Mouse (Mus musculus) WW6 (cell line): Measurements from ENCODE around the gene Sccpdh.
"Not testable (repeated sequence)": the region's sequence is repeated elsewhere in the genome, so short reads cannot be mapped to it uniquely, and the experiment has no call there.

Experiments used
- DNase-seq: peaks from one replicate; pipeline ENCODE4 v3.0.0-alpha.2; 2013; ENCODE audit warnings: low read depth, low spot score

Sccpdh gene

DNA sequence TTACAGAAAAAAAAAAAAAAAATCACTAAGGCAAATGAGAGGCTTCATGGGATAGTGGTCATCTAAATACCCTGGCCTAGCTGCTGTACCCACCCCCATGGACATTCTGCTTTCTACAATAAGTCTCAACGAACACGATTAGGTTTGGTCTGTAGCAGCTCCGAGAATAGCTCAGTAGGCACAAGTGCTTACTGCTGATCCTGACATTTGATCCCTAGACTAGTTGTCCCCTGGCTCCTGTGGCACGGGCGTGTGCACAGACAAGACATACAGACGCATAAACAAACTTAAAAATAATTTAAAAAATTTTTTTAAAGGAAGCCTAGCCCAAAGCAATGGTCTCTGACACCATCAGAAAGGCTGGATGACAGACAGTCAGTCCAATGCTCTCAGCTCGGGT lies 560 bp upstream of the Sccpdh start:
- no peak for DNase-seq

DNA sequence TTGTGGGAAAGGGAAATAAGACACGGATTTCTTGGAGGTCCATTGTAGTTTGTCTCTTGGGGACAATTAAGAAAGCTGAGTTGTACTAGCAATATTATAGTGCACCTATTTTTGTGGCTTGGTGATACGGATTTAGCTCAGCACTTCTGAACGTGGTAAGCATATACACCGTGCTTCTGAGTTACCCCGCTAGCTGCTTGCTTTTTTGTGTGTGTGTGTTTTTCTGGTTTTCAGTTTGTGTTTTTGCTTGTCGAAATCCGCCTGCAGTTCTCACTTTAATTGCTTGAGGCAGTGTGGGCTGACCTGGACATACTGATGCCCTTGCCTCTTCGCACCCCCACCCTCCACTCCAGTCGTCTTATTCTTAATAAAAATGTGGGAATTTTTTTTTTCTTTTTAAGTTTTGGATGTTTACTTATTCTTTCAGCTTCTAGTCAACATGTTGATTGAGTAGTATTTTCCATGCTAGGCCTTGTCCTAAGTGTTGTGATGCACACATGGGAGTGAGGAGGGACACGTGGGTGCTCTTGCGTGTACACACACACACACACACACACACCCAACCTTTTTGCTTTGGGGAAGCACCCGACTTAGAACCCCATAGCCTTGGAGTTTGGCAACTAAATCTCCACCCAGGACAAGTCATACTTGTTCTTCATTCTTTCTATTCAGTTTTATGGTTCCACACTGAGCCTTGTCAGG lies 977 bp downstream of the Sccpdh start:
- no peak for DNase-seq

- DNase-seq = no peak
Observed at GRCm38 (mm10) chr1:179674355-179674754, 6.3 kb downstream of the Sccpdh start.

GRCm38 (mm10) chr1:179677031-179677430 lies 9.0 kb downstream of the Sccpdh start:
- DNase-seq = no peak

- DNase-seq = no peak
Observed at GRCm38 (mm10) chr1:179679326-179679725, 11.3 kb downstream of the Sccpdh start.

DNA sequence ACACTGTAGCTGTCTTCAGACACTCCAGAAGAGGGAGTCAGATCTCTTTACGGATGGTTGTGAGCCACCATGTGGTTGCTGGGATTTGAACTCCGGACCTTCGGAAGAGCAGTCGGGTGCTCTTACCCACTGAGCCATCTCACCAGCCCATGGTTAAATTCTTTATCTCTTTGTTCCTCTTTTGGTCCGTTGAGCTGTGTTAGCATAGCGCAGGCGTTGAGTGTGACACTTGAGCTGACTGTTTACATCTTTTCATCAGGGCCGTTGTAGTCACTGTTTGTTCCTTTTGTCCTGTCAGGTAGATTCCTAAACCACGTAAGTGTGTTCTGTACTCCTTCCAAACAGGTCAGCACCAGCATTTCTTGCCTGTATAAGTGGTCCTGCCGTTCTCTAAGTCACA lies 14.7 kb downstream of the Sccpdh start:
- DNase-seq = not testable (repeated sequence)

DNA sequence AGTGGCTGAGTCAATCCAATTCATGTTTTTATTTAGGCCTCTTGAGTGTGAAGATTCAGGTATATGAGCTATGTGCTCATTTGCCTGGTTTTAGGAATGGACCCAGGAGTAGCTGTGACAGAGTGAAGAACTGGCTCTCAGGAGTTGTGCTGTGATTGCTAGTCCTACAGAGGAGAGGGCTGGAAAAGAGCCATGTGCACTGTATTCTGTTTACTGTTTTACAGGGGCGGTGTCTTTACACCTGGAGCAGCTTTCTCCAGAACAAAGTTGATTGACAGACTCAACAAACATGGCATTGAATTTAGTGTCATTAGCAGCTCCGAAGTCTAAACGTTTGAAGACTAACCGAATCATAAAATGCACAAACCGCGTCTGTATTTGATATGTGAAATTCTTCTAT lies 18.3 kb downstream of the Sccpdh start:
- no peak for DNase-seq

- DNase-seq = no peak
Observed at GRCm38 (mm10) chr1:179686781-179687180, 18.8 kb downstream of the Sccpdh start.

- no peak for DNase-seq
Observed at GRCm38 (mm10) chr1:179687305-179687704, 19.3 kb downstream of the Sccpdh start.

- no peak for DNase-seq
Observed at GRCm38 (mm10) chr1:179687966-179688365, 20.0 kb downstream of the Sccpdh start.

GRCm38 (mm10) chr1:179688415-179688814 lies 20.4 kb downstream of the Sccpdh start:
- no peak for DNase-seq

DNA sequence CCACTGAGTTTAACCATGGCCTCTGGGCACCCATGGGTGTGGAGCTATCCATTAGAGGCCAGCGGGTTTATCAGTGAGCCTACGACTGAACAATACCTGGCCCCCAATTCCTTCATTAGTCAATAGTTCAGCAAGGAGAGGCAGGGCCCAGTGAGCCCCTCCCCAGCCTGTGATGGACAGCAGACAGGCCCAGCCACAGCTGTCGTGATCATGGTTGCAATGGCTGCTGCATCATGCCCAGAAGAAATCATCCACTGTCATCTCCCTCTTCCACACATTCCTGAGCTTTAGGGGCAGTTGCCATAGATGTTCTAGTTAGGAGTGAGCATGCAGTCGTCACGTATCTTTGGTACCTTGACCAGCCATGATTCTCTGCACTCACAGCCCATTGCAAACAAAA lies 20.9 kb downstream of the Sccpdh start:
- DNase-seq = no peak

DNA sequence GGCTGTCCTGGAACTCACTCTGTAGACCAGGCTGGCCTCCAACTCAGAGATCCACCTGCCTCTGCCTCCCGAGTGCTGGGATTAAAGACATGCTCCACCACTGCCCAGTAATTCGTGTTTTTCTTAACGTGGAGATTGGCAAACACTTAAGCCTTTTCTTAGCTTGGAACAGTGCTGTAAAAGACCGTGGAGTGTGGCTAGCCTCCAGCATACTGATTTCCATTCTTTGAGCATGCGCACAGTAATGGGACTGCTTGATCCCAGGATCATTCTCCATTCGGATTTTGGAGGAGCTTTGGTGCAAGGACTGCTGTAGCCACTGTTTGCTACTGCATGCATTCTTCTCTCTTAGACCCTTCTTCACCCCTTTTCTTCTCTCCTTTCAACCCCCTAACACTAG lies 21.5 kb downstream of the Sccpdh start:
- DNase-seq = no peak

- DNase-seq = no peak
Observed at GRCm38 (mm10) chr1:179704150-179704549, 36.1 kb downstream of the Sccpdh start.

- DNase-seq = no peak
Observed at GRCm38 (mm10) chr1:179705154-179705553, 37.1 kb downstream of the Sccpdh start.

DNA sequence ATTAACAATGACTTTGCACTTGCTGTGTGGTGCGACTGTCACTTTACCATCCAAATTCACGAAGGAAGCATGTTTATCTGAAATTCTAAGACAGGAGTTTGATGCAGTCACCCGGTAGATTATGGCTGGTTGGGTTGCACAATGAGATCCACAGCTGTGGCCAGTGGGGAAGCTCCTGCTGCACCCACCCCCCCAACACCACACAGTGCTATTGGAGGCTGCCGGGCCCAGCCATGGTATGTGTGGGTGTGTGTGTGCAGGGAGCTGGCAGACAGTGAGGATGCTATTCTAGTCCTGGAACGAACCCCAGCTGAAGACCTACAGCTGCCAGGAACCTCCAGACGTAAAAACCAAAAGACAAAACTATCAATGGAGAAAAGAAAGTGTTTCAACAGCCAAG lies 41.4 kb downstream of the Sccpdh start:
- no peak for DNase-seq

GRCm38 (mm10) chr1:179710739-179711138 lies 42.7 kb downstream of the Sccpdh start:
- DNase-seq = no peak

DNA sequence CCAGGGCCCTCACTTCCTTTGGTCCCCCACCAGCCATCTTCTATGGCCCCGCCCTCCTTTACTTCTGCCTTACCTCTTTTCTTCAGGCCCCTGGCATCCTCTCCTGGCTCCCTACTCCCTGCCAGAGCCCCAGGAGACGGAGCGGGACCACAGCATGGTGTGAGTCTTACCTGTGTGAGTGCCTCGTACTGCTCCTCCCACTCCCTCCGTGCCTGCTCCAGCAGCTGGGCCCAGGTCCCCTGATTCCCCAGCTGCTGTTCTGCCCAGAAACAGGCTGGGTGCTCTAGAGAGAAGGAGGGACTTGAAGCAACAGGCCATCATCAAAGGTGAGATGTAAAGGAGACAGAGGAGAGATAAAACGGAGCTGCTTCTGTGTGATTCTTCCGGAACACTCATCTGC lies 44.6 kb downstream of the Sccpdh start:
- no peak for DNase-seq

DNA sequence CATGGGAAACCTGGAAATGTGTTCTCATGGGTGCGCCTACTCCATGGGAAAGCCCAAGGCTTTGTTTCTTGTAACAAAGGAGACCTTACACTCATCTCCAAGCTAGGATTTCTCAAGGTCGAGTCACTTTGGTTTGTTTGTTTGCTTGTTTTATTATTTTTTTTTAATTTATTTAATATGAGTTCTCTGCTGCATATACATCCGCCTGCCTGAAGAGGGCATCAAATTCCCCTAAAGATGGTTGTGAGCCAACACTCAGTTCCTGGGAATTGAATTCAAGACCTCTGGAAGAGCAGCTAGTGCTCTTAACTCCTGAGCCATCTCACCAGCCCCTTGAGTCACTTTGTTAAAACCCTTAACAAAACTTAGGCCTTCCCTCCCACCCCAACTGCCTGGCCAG lies 45.4 kb downstream of the Sccpdh start:
- DNase-seq = no peak

DNA sequence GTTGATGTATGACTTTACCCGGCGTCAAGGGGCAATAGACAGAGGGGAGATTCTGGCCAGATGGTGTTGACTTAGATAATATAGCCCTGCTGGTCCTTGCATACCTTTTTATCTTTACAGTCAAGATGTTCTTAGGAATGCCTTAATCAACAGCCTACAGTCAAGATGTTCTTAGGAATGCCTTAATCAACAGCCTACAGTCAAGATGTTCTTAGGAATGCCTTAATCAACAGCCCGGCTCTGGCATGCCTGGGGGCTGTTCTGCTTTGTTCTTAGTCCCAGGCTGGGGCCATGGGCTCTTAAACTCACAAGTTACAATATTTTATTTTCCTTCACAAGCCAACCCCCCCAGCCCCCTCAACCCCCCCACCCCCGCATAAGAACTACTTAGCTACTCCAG lies 47.3 kb downstream of the Sccpdh start:
- not testable (repeated sequence) for DNase-seq

DNA sequence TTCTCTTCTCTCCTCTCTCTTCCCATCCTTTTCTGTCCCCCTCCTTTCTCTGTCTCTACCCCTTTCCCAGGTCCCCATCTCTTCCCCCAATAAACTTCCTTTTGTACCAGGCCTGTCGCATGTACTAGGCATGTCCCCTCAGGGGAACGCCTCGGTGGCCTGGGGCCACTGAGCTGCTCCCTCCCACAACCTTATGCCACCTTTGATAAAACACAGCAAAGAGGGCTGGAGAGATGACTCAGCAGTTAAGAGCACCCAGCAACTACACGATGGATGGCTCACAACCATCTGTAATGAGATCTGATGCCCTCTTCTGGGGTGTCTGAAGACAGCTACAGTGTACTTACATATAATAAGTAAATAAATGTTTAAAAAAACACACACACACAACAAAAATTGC lies 47.8 kb downstream of the Sccpdh start:
- DNase-seq = no peak

- DNase-seq = peak; percentile 36
Observed at GRCm38 (mm10) chr1:179722811-179723469, 54.9 kb downstream of the Sccpdh start.

GRCm38 (mm10) chr1:179728661-179729060 lies 60.7 kb downstream of the Sccpdh start:
- no peak for DNase-seq
